Mouse (Mus musculus) gastrocnemius, postnatal 10 days (tissue): ENCODE results near the gene Arxes2. TPM values are rescaled to one million over a fixed set of nuclear protein-coding genes. Genes with fewer than 3 reads are reported as not detected.
"Not testable (repeated sequence)": the region's sequence is repeated elsewhere in the genome, so short reads cannot be mapped to it uniquely, and the experiment has no call there.

ENCODE experiments used
- DNase-seq: peaks from one replicate; pipeline ENCODE4 v3.0.0; 2021; ENCODE audit warnings: mixed read lengths
- long read RNA-seq, 2 experiments: library from polyadenylated mRNA; stranded (forward); transcript quantifications; one replicate each; pipeline ENCODE4 v2.0.0; 2021
- total RNA-seq, 2 experiments: library from RNA; stranded (reverse); gene quantifications; 2 replicates each; pipeline ENCODE4 v1.2.3; 2021

The Arxes2 gene
- 1 to 10 TPM; 4.3 to 4.7 TPM for total RNA-seq
- long read RNA-seq, experiment 1, partial matches to known transcripts: 0 of 2 reads
- long read RNA-seq, experiment 1, other reads (novel, unspliced or antisense): 0 of 2 reads
- long read RNA-seq, experiment 2, partial matches to known transcripts: 0 of 4 reads
- long read RNA-seq, experiment 2, other reads (novel, unspliced or antisense): 0 of 4 reads

DNA sequence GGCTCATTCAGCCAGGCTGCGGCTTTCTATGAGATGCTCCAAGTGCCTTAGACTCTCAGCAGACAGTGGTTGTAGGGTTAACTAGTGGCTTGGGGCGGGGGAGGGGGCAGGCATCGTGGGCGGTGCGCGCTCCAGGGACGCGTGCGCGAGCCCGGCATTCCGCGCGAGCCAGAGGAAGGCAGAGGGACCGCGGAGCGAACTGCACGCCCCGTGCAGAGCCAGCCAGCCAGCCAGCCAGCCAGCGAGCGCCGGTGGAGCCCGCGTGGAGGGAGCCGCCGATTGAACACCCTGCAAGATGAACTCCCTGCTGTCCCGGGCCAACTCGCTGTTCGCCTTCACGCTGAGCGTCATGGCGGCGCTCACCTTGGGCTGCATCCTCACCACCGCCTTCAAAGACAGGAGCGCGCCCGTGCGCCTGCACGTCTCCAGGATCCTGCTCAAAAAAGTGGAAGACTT lies at the start of gene Arxes2:
TSS of gene Arxes2 (plus strand) at position 161 of the 456 bp plus-strand sequence.
- peak; percentile 11 for DNase-seq

GRCm38 (mm10) chrX:135948699-135949437 lies 44.8 kb upstream of the Arxes2 start:
- no peak for DNase-seq

DNA sequence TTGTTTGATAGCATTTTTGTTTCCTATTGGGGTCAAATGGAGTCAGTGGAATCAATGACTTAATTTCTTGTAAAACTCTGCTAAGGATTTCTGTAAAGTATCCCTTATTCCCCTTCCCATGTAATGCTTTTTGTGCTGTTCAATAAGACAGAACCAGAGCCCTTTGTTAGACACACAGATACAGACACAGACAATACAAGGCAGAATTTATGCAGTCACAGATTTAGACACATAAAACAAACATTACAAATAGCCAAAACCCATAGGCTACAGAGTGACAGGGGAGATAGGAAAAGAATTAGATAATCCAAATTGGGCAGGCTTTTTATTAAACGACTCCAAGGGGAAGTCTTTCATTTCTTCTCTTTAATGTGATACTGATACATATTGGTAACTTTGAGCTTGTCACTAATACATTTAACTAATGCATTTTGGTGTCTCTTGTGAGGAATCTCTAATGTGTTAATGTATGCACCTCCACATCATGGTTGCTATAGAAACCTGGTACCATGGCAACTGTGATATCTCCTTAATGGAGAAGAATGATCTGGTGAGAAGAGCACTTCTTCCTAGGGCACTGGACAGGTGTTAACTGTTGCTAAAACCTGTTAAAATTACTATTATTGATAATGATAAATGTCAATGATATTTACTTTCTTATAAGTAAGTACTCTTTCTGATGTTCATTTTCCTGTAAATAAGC lies 36.5 kb upstream of the Arxes2 start:
- DNase-seq: no peak

DNA sequence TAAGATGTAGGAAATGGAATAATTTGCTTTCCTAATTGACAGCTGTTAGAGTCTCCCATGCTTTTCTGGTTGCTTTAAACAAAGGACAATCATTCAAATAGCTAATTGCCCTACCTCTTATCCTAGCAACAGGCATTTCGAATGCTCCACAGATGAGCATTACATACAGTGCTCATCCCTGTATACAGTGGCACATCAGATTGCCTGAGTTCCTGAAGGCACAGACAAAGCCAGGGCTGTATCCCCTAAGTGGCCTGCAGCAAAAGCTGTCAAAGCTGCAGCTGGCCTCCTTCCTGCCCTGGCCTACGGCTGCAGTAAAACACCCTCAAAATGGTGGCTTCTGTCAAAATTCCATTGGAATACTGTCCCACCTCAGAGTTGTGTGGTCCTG lies 35.9 kb upstream of the Arxes2 start:
- DNase-seq: no peak

- peak; percentile 4 for DNase-seq
Measured at GRCm38 (mm10) chrX:135958589-135959225, 34.9 kb upstream of the Arxes2 start.

DNA sequence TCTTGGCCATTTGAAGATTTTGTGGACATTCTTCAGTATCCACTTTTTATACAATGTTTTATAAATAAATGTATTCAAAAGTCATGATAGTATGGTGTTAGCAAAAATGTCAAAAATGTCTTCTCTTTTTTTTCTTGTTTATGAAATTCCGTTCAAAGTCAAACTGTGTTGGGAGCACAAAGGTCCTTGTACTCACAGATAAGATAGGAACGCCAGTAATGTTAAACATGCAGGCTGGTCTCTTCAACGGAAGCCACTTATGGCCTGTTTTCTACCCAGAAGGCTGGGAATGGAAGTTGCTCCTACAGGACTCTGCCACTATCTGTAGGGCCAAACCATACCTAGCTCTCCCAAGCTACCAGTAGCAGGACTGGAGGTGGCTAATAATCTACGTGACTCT lies 34.1 kb upstream of the Arxes2 start:
- no peak for DNase-seq

DNA sequence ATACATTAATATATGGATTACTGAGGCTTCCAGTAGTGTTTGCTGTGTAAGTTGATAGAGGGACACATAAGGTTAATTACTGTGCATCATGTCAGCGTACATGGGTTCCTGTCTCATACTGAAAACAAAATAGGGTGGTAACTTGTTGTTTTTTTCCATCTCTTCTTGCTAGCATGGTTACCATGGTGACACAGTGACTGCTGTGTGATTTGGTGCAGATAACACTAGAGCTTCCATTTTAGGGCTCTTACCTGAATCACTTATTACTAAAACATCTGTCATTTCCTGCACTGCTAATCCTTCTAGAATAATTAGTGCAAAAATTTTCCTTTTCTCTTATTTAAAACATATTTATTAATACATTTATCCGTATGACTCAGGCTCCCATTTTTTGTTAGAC lies 31.3 kb upstream of the Arxes2 start:
- DNase-seq: no peak

DNA sequence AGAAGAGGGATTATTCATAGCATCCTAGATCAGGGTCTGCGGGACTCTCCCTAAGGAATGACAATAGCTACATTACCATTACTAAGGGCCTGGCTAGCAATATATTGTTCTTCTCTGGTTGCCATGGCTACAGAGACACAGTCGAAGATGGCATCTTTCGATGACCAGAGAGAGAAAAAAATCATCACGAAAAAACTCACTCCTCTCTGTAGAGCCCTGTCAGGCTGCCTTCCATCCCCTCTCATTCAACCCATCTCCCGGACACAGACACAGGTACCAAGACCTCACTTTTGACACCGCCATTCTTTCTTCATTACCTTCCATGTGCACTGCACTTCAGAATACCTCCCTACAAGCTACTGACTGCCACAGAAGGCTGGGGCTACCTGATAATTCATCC lies 30.5 kb upstream of the Arxes2 start:
- no peak for DNase-seq

DNA sequence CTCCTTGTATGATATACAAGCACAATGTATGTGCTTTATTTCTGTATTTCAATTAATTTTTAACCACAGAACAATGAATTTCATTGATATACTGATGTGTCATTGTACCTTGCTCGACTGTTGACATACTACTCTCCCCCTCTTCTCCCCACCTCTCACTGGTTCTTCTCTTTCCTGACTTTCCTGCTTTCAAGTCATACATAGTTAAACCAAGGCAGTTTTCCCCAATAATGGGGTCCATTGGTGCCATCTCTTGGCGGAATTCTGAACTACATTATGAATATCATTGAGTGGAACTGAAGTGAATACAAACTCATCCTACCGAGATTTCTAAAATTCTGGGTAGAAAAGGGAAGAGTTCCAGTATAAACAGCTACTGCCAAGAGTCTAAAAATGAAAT lies 30.0 kb upstream of the Arxes2 start:
- DNase-seq: peak; percentile 4

- DNase-seq: no peak
Measured at GRCm38 (mm10) chrX:135973597-135974423, 19.8 kb upstream of the Arxes2 start.

GRCm38 (mm10) chrX:135974424-135975225 lies 19.0 kb upstream of the Arxes2 start:
- no peak for DNase-seq

- peak; percentile 61 for DNase-seq
Measured at GRCm38 (mm10) chrX:135975226-135975552, 18.4 kb upstream of the Arxes2 start.

- no peak for DNase-seq
Measured at GRCm38 (mm10) chrX:135984539-135985260, 8.9 kb upstream of the Arxes2 start.

DNA sequence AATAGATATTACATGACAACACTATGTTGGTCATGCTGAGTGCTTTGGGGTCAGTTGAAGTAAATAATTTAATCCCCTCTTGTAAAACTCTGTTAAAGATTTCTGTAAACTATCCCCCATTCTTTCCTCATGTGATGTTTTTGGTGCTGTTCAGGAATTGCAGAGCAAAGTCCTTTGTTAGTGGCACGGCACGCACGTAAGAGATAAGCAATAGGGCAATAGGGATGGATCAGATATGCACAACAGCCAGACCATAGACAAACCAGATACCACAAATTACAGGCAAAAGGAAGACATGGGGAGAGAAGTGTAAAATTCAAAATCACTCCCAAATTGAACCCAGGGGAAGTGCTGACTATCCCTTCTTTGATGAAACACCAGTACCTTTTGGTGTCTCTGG lies 7.4 kb upstream of the Arxes2 start:
- DNase-seq: no peak

GRCm38 (mm10) chrX:135990661-135991060 lies 3.0 kb upstream of the Arxes2 start:
- DNase-seq: no peak

- DNase-seq: not testable (repeated sequence)
Measured at GRCm38 (mm10) chrX:135993192-135993594, 431 bp upstream of the Arxes2 start.

DNA sequence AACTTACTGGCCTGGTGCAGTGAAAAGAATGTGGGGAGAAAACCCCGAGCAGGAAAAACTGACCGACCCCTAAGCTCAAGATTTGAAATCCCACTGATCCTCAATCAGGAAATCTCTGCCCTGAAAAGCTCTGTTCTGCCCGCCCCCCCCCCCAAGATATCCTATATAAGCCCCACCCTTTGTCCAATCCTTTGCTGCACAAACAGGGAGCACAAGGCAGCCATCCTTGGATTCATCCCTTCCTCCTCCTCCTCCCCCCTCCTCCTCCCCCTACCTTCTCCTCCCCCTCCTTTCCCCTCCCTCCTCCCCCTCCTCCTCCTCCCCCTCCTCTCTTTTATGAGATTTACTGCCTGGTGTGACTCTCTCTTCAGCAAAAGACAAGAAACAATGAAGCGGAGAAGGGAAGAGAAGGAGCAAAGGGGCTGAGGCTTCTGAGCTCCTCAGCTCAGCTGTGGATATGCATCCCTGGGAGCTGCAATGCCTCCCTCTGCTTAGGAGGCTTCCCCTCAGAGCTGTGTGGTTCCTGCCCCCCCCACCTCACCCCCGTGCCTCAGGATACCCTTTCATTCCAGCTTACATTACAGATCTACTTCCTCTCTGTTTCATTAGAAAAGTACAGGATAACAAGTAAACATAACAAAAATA lies 13.7 kb downstream of the Arxes2 start:
- DNase-seq: no peak

DNA sequence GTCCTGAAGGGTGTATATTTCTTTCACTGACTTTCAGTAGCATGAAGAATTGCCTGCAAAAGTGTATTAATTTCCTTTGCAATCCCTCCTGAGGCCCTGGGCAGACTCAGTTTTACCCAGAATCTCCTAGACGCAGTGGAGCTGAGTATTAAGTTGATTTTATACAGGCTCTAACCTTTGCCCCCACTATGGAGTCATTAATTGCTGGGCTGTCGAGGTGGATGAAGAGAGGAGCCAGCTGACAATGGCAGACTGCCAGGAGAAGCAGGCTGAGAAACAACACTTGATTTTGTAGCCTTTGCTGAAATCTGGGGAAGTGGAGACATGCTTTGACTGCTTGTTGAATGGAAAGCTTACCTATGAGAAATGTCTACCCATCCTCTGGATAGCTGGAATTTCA lies 20.8 kb downstream of the Arxes2 start:
- peak; percentile 3 for DNase-seq

GRCm38 (mm10) chrX:136030331-136030730 lies 36.7 kb downstream of the Arxes2 start:
- DNase-seq: no peak
